Mouse (Mus musculus) adrenal gland, adult 8-10 months (tissue): Measurements from ENCODE around the gene Ripk1. TPM values are rescaled to one million over a fixed set of nuclear protein-coding genes. Genes with fewer than 3 reads are reported as not detected.
"Not testable (repeated sequence)": the region's sequence is repeated elsewhere in the genome, so short reads cannot be mapped to it uniquely, and the experiment has no call there.

Source experiments
- DNase-seq: peaks from one replicate; pipeline ENCODE4 v3.0.0; 2022
- total RNA-seq, 4 experiments: library from RNA; stranded (reverse); gene quantifications; 2 replicates each; pipeline ENCODE4 v1.2.4; 2022

Gene Ripk1
- total RNA-seq, 4 experiments from 2014 or later, result 28.2 to 33.1 (median 31.6) TPM

- no peak for DNase-seq
Observed at GRCm38 (mm10) chr13:34038056-34038432, 35.9 kb downstream of the Ripk1 start.

GRCm38 (mm10) chr13:34038901-34039341, 36.8 kb downstream of the Ripk1 start:
- no peak for DNase-seq

- no peak for DNase-seq
Observed at GRCm38 (mm10) chr13:34040091-34040490, 37.9 kb downstream of the Ripk1 start.

- no peak for DNase-seq
Observed at GRCm38 (mm10) chr13:34043716-34044393, 41.7 kb downstream of the Ripk1 start.

- DNase-seq, result no peak
Observed at GRCm38 (mm10) chr13:34045511-34046249, 43.5 kb downstream of the Ripk1 start.

- DNase-seq, result peak; percentile 61
Observed at GRCm38 (mm10) chr13:34046421-34047012, 44.4 kb downstream of the Ripk1 start.

GRCm38 (mm10) chr13:34047526-34047925, 45.4 kb downstream of the Ripk1 start:
- no peak for DNase-seq

GRCm38 (mm10) chr13:34050479-34050878, 48.3 kb downstream of the Ripk1 start:
- DNase-seq, result no peak

- DNase-seq, result no peak
Observed at GRCm38 (mm10) chr13:34051692-34052091, 49.5 kb downstream of the Ripk1 start.

GRCm38 (mm10) chr13:34053673-34054282, 51.6 kb downstream of the Ripk1 start:
- no peak for DNase-seq

- peak; percentile 42 for DNase-seq
Observed at GRCm38 (mm10) chr13:34054391-34054790, 52.2 kb downstream of the Ripk1 start.

GRCm38 (mm10) chr13:34054983-34055382, 52.8 kb downstream of the Ripk1 start:
- no peak for DNase-seq

- no peak for DNase-seq
Observed at GRCm38 (mm10) chr13:34057252-34057651, 55.1 kb downstream of the Ripk1 start.

- no peak for DNase-seq
Observed at GRCm38 (mm10) chr13:34060061-34060460, 57.9 kb downstream of the Ripk1 start.

- DNase-seq, result no peak
Observed at GRCm38 (mm10) chr13:34062466-34062865, 60.3 kb downstream of the Ripk1 start.

GRCm38 (mm10) chr13:34066351-34066750, 64.2 kb downstream of the Ripk1 start:
- no peak for DNase-seq

- DNase-seq, result no peak
Observed at GRCm38 (mm10) chr13:34070296-34070695, 68.1 kb downstream of the Ripk1 start.

GRCm38 (mm10) chr13:34071836-34072235, 69.7 kb downstream of the Ripk1 start:
- no peak for DNase-seq

- DNase-seq, result no peak
Observed at GRCm38 (mm10) chr13:34072847-34073246, 70.7 kb downstream of the Ripk1 start.

GRCm38 (mm10) chr13:34074441-34074840, 72.3 kb downstream of the Ripk1 start:
- not testable (repeated sequence) for DNase-seq

- not testable (repeated sequence) for DNase-seq
Observed at GRCm38 (mm10) chr13:34075893-34076292, 73.7 kb downstream of the Ripk1 start.

- DNase-seq, result no peak
Observed at GRCm38 (mm10) chr13:34076561-34077491, 74.7 kb downstream of the Ripk1 start.
